Mouse (Mus musculus): ENCODE measurements around the gene Vmn1r44.
"Not testable (repeated sequence)": the region's sequence is repeated elsewhere in the genome, so short reads cannot be mapped to it uniquely, and the experiment has no call there.

The Vmn1r44 gene

GRCm38 (mm10) chr6:89883360-89883759 lies at the start of gene Vmn1r44:
TSS of gene Vmn1r44 (plus strand) at chr6:89883660.
- DNase-seq (ENCODE audit: low spot score in 2 of 2): no peak

GRCm38 (mm10) chr6:89857552-89857951 lies 25.9 kb upstream of the Vmn1r44 start:
- no peak for DNase-seq (ENCODE audit: low spot score in 2 of 2)

- no peak for DNase-seq (ENCODE audit: low spot score in 2 of 2)
These were observed 23.6 kb upstream of the Vmn1r44 start for GRCm38 (mm10) chr6:89859839-89860238.

- DNase-seq (ENCODE audit: low spot score in 2 of 2): no peak
These were observed 19.7 kb upstream of the Vmn1r44 start for GRCm38 (mm10) chr6:89863792-89864191.

GRCm38 (mm10) chr6:89867276-89867675 lies 16.2 kb upstream of the Vmn1r44 start:
- no peak for DNase-seq (ENCODE audit: low spot score in 2 of 2)

- DNase-seq (ENCODE audit: low spot score in 2 of 2): no peak
These were observed 15.5 kb upstream of the Vmn1r44 start for GRCm38 (mm10) chr6:89867976-89868375.

DNA sequence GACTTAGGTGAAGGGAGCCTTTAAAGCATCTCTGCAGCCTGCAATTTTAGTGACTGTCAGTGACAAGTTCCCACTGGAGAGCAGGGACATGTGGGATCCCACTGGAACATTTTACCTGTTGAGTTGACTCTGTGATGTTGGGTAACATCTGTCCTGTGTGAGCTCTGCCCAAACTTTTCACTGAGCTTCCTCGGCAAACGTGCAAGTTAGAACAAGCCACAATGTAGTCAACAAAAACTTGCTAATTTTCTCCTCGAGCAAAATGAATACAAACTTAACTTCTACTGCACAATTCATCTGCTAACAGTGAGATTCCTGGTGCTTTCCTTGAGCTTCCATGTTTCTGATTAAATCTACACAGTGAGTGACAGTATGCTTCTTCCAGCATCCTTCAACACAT lies 7.1 kb upstream of the Vmn1r44 start, which contains the start of the genes Vmn1r42 and Vmn1r43:
TSS of gene Vmn1r42 (minus strand) at position 101 of the 400 bp plus-strand sequence.
TSS of gene Vmn1r43 (minus strand) at position 101 of the 400 bp plus-strand sequence.
- not testable (repeated sequence) for DNase-seq (ENCODE audit: low spot score in 2 of 2)

- no peak for DNase-seq (ENCODE audit: low spot score in 2 of 2)
These were observed 6.5 kb upstream of the Vmn1r44 start for GRCm38 (mm10) chr6:89876963-89877362.

DNA sequence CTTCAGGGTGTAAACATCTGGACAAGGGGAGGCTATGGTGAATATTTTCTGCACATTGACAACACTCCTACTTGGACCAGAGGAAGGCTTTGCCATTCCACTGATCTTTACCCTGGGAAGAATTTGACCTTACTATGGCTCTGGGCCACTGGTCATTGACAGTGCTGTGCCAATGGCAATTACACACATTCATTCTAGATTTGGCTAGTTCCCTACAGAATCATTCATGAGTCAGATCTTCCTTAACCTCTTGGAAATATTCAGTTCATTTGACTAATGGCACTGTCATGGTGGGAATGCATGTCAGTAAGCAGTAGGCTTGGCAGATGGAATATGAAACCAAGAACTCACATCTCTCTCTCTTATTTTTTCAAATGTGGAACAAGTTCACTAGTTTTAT lies 2.6 kb upstream of the Vmn1r44 start:
- no peak for DNase-seq (ENCODE audit: low spot score in 2 of 2)

DNA sequence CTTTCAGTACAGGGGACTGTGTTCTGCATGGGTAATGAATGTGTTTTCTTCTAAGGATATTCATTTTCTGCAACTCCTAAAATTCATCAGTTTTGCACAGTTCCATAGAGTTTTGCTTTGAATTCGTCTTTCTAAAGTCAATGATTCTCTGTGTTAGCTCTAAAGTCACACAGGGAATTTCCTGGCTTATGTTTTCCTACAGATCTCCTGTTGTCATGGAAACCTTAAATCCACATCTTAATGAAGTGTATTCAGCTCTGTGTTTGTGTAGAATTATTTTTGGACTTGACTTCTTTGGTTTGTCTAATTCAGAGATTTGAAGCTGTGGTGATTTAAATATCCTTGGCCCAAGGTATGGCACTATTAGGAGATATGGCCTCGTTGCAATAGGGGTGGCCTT lies 352 bp downstream of the Vmn1r44 start:
- DNase-seq (ENCODE audit: low spot score in 2 of 2): no peak

GRCm38 (mm10) chr6:89940498-89940897 lies 57.0 kb downstream of the Vmn1r44 start, which contains the start of gene Vmn1r45:
TSS of gene Vmn1r45 (minus strand) at chr6:89940598.
- not testable (repeated sequence) for DNase-seq (ENCODE audit: low spot score in 2 of 2)

DNA sequence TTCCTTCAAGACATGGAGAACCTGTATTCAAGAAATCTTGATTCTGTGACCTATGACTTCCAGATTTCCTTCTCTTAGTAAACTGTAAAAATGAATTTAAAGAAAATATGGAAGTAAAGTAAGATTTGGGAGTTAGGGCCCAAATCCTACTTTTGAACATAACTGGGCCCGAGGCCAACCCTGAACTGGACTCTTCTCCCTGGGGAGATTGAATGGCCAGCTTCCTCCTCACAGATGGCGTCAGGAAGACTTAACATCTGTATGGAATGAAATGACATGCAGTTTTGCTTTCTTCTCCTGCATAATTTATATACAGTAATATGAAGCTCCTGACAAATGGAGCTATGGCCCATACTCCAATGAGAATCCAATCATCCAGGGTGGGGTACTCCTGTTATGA lies 57.5 kb downstream of the Vmn1r44 start:
- no peak for DNase-seq (ENCODE audit: low spot score in 2 of 2)

Measured in urinary bladder, postnatal 36 days (tissue).